Mouse (Mus musculus): ENCODE data around the gene Serping1. TPM values are rescaled to one million over a fixed set of nuclear protein-coding genes. Genes with fewer than 3 reads are reported as not detected.

Serping1 gene
- polyA plus RNA-seq, 1 experiment from 2014 or later = 32.6 TPM

DNA sequence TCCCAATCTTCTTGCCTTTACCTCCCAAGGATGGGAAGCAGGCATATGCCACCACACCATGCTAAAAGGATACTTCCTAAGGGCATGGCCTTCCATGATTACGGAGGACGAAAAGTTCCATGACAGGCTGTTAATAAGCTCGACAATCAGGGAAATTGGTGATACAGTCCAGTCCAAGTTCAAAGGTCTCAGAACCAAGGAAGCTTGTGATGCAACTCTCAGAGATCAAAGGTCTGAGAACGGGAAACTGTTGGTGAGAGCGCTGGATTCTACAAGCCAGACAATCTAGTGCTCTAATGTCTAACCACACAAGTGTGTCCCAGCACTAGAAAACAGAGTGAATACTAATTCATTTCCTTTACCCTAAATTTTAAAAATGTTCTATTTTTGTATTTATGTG lies 19.0 kb downstream of the Serping1 start:
- H3K4me1 ChIP-seq (replicated peaks) = no peaks in the 10 kb centered on the region
- H3K4me2 ChIP-seq (replicated peaks) = no peak overlapping the region
- H3K9me3 ChIP-seq = no peaks in the 10 kb centered on the region
- ATAC-seq = no peak
- H3K9ac ChIP-seq (replicated peaks) = no peak overlapping the region
- no peak overlapping the region for H3K27ac ChIP-seq
- no peaks in the 10 kb centered on the region for H3K36me3 ChIP-seq
- 89% methylated on average over 5 of the region's 5 CpGs for WGBS
- H3K4me3 ChIP-seq (replicated peaks) = no peak overlapping the region
- no peaks in the 10 kb centered on the region for H3K27me3 ChIP-seq

DNA sequence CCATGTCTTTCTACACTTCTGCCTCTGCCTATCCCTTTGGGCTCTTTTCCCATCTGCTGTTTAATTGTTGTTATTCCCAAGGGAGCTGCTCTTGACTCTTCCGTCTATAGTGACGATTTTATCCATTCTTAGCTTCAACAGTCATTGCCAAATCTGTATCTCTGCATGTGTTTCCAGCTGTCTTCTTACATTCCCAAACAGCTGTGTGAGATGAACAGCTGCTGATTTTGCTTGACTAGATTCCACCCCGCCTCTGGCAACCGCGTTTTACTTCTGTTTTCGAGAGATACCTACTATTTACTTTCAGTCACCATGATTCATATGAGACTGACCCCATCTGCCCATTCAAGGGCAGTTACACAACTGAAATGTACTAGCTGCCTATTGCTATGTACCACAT lies 25.1 kb downstream of the Serping1 start:
- Histone ChIP-seq H3K4me3 (replicated peaks) (no peak overlapping the region), H3K9ac (replicated peaks) (no peak overlapping the region), H3K27me3 (no peaks in the 10 kb centered on the region), H3K4me1 (replicated peaks) (no peaks in the 10 kb centered on the region), H3K9me3 (no peaks in the 10 kb centered on the region), H3K4me2 (replicated peaks) (no peak overlapping the region), H3K36me3 (no peaks in the 10 kb centered on the region), H3K27ac (no peak overlapping the region)
- WGBS = 83% methylated on average over 6 of the region's 6 CpGs
- ATAC-seq = no peak

DNA sequence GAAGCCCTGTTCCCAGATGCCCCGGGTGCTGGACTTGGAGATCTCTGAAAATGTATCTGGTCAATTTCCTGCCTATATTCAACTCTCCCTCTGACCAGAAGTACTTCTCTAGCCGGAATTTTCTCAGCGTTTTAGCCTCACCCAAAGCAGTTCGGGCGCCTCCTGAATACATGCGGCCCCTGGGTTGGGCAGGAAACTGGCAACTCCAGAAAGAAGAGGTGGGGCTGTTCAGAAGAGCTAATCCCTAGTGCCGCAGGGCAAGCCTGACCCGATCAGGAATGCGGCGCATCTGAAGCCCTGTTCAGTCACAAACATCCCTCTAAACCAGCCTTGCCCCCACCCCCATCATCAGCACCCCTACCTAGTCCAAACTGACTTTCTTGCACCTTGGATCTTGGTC lies 31.1 kb downstream of the Serping1 start:
- Histone ChIP-seq H3K4me1 (replicated peaks) (peaks cover 43% of the 10 kb centered on the region), H3K27me3 (no peaks in the 10 kb centered on the region), H3K4me2 (replicated peaks) (peak overlapping the region; percentile 86), H3K36me3 (no peaks in the 10 kb centered on the region), H3K27ac (peak overlapping the region; percentile 98), H3K4me3 (replicated peaks) (peak overlapping the region; percentile 90), H3K9ac (replicated peaks) (peak overlapping the region; percentile 99; the same call in 1 of the 2 replicates), H3K9me3 (no peaks in the 10 kb centered on the region)
- WGBS = under 1% methylated on average over 10 of the region's 10 CpGs
- peak; percentile 19 for ATAC-seq

DNA sequence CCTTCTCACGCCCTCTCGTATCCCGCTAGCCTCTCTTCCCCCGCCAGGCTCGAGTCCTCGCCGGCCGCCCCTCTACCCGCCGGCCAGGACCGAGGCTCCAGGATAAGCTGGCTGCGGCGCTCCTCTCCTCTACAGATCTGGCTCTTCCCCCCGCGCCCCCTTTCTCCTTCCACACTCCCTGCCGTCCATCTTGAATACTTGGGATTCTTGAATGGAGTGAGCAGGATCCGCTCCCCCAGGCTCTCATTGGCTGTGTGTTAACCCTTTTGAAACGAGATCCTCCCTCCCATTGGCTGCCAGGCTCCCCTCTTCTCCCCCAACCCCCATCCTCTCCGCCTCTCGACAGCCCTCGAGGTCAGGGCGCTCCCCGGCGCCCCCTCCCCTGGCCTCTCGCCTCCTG lies 31.7 kb downstream of the Serping1 start, which contains the start of gene Gm19426:
Gene Gm19426, minus strand, starts transcription at position 95 of the 400 bp plus-strand sequence.
- Histone ChIP-seq H3K27ac (peak within 1 kb of the TSS; percentile 98), H3K4me3 (replicated peaks) (peak within 1 kb of the TSS; percentile 90), H3K4me1 (replicated peaks) (peaks cover 49% of the 10 kb centered on the region), H3K9ac (replicated peaks) (peak within 1 kb of the TSS; percentile 99), H3K4me2 (replicated peaks) (peak within 1 kb of the TSS; percentile 86), H3K36me3 (no peaks in the 10 kb centered on the region), H3K27me3 (no peaks in the 10 kb centered on the region), H3K9me3 (no peaks in the 10 kb centered on the region)
- under 1% methylated on average over 25 of the region's 25 CpGs for WGBS
- peak; percentile 87 for ATAC-seq

DNA sequence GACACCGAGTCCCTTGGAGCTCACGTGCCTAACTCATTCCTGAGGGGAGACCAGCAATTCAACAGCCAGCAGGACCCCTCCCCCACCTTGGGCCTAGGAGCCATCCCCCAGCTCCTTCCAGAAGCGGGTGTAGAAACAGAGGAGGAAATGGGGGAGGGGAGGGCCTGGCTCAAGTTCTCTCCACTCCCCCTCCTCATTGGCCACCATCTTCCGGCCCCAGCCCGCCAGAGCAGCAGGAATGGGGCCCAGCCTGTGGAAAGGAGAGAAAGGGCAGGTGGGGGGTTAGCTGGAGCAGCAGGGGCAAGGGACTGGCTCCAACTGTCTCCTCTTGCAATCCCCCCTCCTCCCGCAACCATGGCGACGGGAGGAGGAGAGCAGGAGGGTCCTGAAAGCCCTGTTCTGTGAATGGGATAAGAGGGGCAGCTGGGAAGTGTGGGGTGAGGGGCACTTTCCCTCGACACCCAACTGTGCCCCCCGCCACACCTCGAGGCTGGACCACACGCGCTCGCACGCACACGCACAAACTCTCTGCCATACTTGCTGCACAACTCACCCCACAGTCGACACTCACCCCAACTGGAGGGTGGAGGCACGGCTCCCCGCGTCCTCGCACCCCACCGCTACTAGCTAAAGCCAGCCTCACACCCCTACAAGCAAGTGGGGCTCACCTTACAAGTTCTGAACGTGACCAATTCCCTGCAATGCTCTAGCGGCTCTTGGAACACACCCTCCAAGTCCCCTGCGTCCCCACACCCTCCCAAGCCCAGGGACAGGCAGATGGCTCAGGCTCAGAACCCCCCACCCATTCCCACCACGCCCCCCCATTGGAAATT lies 32.6 kb downstream of the Serping1 start:
- peak; percentile 87 for ATAC-seq
- Histone ChIP-seq H3K9ac (replicated peaks) (peak overlapping the region; percentile 99), H3K27ac (peak overlapping the region; percentile 98), H3K36me3 (no peaks in the 10 kb centered on the region), H3K9me3 (no peaks in the 10 kb centered on the region), H3K4me2 (replicated peaks) (peak overlapping the region; percentile 86), H3K4me1 (replicated peaks) (peaks cover 58% of the 10 kb centered on the region), H3K4me3 (replicated peaks) (peak overlapping the region; percentile 90), H3K27me3 (no peaks in the 10 kb centered on the region)
- WGBS = under 1% methylated on average over 26 of the region's 26 CpGs

DNA sequence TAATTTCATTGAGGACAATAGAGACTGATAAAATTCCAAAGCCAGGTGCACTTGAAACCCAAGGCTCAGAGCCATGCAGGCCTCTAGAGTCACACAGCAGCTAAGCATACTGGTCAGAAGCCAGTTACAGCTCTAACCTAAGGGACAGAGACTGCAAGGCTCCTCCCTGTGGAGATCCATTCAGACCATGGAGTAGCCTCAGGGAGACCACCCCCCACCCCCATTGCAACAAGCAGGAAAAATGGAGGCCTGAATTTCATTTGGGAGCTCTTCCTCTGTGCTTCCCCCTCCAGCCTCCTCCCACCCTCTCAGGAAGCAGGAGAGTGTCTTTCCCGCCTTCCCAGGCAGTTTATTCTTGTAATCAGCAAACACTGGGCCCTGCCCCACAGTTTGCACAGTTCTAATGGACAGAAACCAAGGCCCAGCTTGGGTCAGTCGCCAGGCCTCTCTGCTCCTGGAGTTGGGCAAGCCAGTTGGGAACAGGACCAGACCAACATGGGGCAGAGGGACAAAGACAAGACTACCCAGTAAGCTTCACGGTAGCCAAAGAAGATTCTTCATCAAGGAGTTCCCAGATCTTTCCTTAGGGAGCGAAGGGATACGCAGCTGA lies 33.3 kb downstream of the Serping1 start:
- under 1% methylated on average over 5 of the region's 5 CpGs for WGBS
- Histone ChIP-seq H3K27ac (peak overlapping the region; percentile 98), H3K4me2 (replicated peaks) (peak overlapping the region; percentile 86), H3K4me3 (replicated peaks) (peak overlapping the region; percentile 90), H3K9me3 (no peaks in the 10 kb centered on the region), H3K36me3 (no peaks in the 10 kb centered on the region), H3K4me1 (replicated peaks) (peaks cover 65% of the 10 kb centered on the region), H3K9ac (replicated peaks) (peak overlapping the region; percentile 99), H3K27me3 (no peaks in the 10 kb centered on the region)
- ATAC-seq = peak; percentile 7

DNA sequence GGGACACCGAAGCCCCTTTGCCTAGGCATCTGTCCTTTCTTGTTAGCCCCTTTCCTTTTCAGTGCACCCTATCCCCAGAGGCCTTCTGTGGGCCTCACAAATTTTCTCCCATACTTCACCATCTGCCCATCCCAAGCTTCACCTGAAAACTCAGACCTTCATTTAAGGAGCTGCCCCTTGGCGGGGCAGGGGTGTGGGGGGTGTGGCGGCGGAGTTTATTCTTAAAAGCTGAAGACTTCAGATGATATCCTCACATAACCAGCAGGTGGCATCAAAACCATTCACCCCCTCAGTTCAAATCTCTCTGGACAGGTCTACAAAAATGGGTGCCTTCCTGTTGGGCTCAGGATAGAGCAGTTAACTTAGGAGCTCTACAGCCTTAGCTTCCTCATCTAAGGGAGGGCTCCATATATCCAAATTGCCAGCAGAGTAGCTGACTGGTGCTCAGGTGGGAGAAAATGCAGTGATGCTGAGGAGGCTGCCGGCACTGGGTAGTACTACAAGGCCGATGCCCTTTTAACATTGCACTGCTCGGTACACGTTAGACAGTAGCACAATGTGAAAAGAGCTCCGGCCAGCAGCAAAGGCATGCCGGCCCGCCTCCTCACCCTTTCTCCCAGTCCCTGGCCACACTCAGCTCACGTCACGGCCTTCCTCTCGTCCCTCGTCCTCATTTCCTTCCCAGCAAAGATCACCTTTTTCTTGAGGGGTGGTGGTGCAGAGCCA lies 34.5 kb downstream of the Serping1 start:
- H3K4me1 ChIP-seq (replicated peaks) = peaks cover 77% of the 10 kb centered on the region
- H3K36me3 ChIP-seq = no peaks in the 10 kb centered on the region
- H3K9me3 ChIP-seq = no peaks in the 10 kb centered on the region
- WGBS = 64% methylated on average over 15 of the region's 15 CpGs
- no peak for ATAC-seq
- peak overlapping the region; percentile 98 for H3K27ac ChIP-seq
- no peaks in the 10 kb centered on the region for H3K27me3 ChIP-seq
- H3K4me2 ChIP-seq (replicated peaks) = peak overlapping the region; percentile 86
- peak overlapping the region; percentile 99; the same call in 1 of the 2 replicates for H3K9ac ChIP-seq (replicated peaks)
- peak overlapping the region; percentile 90 for H3K4me3 ChIP-seq (replicated peaks)

DNA sequence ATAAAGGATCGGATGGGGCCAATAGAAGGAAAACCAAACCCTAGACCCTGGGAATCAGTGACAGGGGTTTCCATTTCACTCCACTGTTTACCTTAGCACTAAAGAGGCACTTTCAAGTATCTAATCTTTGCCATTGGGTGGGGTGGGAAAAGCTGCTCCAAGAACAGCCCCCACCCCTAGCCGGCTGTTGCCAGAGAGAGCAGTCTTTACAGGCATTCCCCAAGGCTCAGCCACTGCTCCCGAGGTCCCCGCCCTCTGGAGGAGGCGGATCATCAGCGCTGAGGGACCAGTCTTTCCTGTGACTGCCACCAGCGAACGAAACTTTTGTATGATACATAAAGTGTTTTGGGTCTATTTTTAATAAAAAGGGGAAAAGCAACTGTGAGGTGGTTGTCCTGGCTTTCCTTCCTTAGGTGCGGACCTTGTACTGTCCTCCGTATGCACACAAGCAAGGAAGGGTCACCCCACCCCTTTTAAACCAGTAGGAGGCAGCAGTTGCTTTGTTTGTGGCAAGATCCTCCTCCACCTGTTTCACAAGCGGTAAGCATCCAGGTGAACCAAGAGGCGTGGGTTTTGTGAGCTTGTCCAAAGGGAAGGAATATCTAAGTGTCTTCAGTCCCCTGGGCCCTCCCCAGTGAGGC lies 36.9 kb downstream of the Serping1 start:
- Histone ChIP-seq H3K27me3 (no peaks in the 10 kb centered on the region), H3K4me1 (replicated peaks) (peaks cover 87% of the 10 kb centered on the region), H3K4me2 (replicated peaks) (peak overlapping the region; percentile 66), H3K4me3 (replicated peaks) (peak overlapping the region; percentile 11), H3K9ac (replicated peaks) (peak overlapping the region; percentile 44), H3K36me3 (no peaks in the 10 kb centered on the region), H3K27ac (peak overlapping the region; percentile 72), H3K9me3 (no peaks in the 10 kb centered on the region)
- no peak for ATAC-seq
- WGBS = 4% methylated on average over 12 of the region's 12 CpGs

DNA sequence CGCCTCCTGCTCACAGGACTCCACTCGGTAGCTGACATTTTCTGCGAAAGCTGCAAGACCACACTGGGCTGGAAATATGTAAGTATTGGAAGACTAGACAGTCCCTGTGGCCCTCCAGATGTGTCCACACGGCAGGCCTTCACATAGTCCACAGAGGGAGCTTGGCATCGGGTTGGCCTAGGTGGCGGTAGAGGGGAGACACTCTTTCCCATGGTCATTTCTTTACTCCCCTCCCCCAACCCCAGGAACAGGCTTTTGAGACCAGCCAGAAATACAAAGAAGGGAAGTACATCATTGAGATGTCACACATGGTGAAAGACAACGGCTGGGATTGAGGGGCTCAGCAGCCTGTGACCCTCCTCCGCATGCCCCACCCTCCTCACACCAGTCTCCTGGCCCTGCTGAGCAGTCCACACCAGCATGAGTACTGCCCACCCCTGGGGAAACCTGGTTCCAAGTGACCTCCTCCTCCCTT lies 37.8 kb downstream of the Serping1 start:
- Histone ChIP-seq H3K36me3 (no peaks in the 10 kb centered on the region), H3K27ac (peak overlapping the region; percentile 72), H3K4me2 (replicated peaks) (peak overlapping the region; percentile 66), H3K9ac (replicated peaks) (peak overlapping the region; percentile 90), H3K27me3 (no peaks in the 10 kb centered on the region), H3K4me3 (replicated peaks) (peak overlapping the region; percentile 70), H3K9me3 (no peaks in the 10 kb centered on the region), H3K4me1 (replicated peaks) (peaks cover 89% of the 10 kb centered on the region)
- 3% methylated on average over 8 of the region's 8 CpGs for WGBS
- no peak for ATAC-seq

DNA sequence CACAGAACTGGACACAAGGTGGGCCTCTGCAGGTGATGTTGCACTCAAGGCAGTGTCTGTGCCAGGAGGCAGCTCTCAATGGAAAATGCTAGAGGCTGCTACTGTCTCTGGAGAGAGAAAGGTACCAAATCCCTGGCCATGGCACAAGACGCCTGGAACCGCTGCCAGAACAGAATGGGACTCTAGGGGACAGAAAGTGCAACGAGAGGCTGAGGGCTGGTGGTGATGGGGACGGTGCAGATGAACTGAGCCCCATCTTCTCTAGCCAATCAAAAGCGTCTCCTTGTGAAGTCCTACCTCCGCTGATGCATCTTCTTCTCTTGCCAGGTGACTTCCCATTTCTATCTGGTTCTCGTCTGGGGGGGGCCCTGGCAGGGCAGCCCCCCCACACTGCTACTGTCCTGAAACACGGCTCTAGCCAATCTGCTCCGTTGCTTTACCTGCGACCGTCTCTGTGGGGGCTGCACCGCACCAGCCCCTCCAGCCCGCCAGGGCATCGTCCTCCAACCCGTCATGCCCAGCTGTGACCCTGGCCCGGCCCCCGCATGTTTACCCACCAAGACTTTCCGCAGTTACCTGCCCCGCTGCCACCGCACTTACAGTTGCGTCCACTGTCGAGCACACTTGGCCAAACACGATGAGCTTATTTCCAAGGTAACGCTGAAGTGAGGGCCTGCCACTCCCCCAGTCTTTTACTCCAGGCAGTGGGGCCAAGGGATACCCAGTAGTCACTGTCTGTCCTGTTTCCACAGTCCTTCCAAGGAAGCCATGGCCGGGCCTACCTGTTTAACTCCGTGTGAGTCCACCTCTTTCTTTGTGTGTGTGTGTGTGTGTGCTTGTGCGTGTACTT lies 38.7 kb downstream of the Serping1 start:
- H3K27ac ChIP-seq = peak overlapping the region; percentile 90

More for the DNA sequence above, 38.7 kb downstream of the Serping1 start:
- Histone ChIP-seq H3K36me3 (no peaks in the 10 kb centered on the region), H3K4me3 (replicated peaks) (peak overlapping the region; percentile 70), H3K27me3 (no peaks in the 10 kb centered on the region), H3K9me3 (no peaks in the 10 kb centered on the region), H3K9ac (replicated peaks) (peak overlapping the region; percentile 90), H3K4me1 (replicated peaks) (peaks cover 80% of the 10 kb centered on the region), H3K4me2 (replicated peaks) (peak overlapping the region; percentile 66)
- no peak for ATAC-seq
- WGBS = 3% methylated on average over 27 of the region's 27 CpGs
